Mouse (Mus musculus): Measurements from ENCODE around the gene Atp13a1. TPM values are rescaled to one million over a fixed set of nuclear protein-coding genes. Genes with fewer than 3 reads are reported as not detected.

The Atp13a1 gene
- polyA plus RNA-seq, 1 experiment from 2014 or later: 53.5 TPM

GRCm38 (mm10) chr8:69789105-69789504, 1.9 kb upstream of the Atp13a1 start:
- 92% methylated on average over 5 of the region's 5 CpGs for WGBS
- ATAC-seq (ENCODE audit: low FRiP score): no peak

GRCm38 (mm10) chr8:69789731-69790130, 1.2 kb upstream of the Atp13a1 start:
- H3K36me3 ChIP-seq (replicated peaks): peaks cover 15% of the 10 kb centered on the region
- H3K27me3 ChIP-seq: no peaks in the 10 kb centered on the region
- no peak overlapping the region; the same call in 1 of the 2 replicates for H3K9ac ChIP-seq
- H3K27ac ChIP-seq: no peak overlapping the region
- peak overlapping the region; percentile 75; the same call in 1 of the 2 replicates for H3K4me2 ChIP-seq
- no peak overlapping the region for H3K4me3 ChIP-seq (replicated peaks)
- no peaks in the 10 kb centered on the region for H3K9me3 ChIP-seq
- WGBS: 80% methylated on average over 5 of the region's 5 CpGs
- peaks cover 17% of the 10 kb centered on the region for H3K4me1 ChIP-seq
- no peak for ATAC-seq (ENCODE audit: low FRiP score)

More at GRCm38 (mm10) chr8:69789105-69789504, 1.9 kb upstream of the Atp13a1 start:
- Histone ChIP-seq H3K27me3 (no peaks in the 10 kb centered on the region), H3K4me1 (peaks cover 17% of the 10 kb centered on the region), H3K9me3 (no peaks in the 10 kb centered on the region), H3K4me3 (replicated peaks) (no peak overlapping the region), H3K27ac (no peak overlapping the region), H3K9ac (no peak overlapping the region), H3K36me3 (replicated peaks) (peaks cover 9% of the 10 kb centered on the region; the same call in 1 of the 2 replicates), H3K4me2 (no peak overlapping the region)

GRCm38 (mm10) chr8:69790364-69790763, 599 bp upstream of the Atp13a1 start:
- H3K27ac ChIP-seq: no peak overlapping the region; the same call in 1 of the 2 replicates
- H3K27me3 ChIP-seq: no peaks in the 10 kb centered on the region
- peaks cover 22% of the 10 kb centered on the region for H3K36me3 ChIP-seq (replicated peaks)
- H3K4me3 ChIP-seq (replicated peaks): peak overlapping the region; percentile 100
- peaks cover 17% of the 10 kb centered on the region for H3K4me1 ChIP-seq
- peak overlapping the region; percentile 75 for H3K4me2 ChIP-seq
- no peaks in the 10 kb centered on the region for H3K9me3 ChIP-seq
- peak overlapping the region; percentile 93 for H3K9ac ChIP-seq
- ATAC-seq (ENCODE audit: low FRiP score): peak; percentile 42
- 40% methylated on average over 11 of the region's 11 CpGs for WGBS

- peaks cover 17% of the 10 kb centered on the region for H3K4me1 ChIP-seq
- no peaks in the 10 kb centered on the region for H3K27me3 ChIP-seq
- peak overlapping the region; percentile 75 for H3K4me2 ChIP-seq
- H3K4me3 ChIP-seq (replicated peaks): peak overlapping the region; percentile 100
- peak; percentile 78 for ATAC-seq (ENCODE audit: low FRiP score)
- under 1% methylated on average over 46 of the region's 48 CpGs for WGBS
- no peaks in the 10 kb centered on the region for H3K9me3 ChIP-seq
- peaks cover 33% of the 10 kb centered on the region for H3K36me3 ChIP-seq (replicated peaks)
- peak overlapping the region; percentile 93 for H3K9ac ChIP-seq
- peak overlapping the region; percentile 84 for H3K27ac ChIP-seq
Observed at GRCm38 (mm10) chr8:69791415-69792068, 579 bp downstream of the Atp13a1 start.

GRCm38 (mm10) chr8:69793666-69794065, 2.7 kb downstream of the Atp13a1 start:
- Histone ChIP-seq H3K4me1 (peaks cover 17% of the 10 kb centered on the region), H3K27ac (no peak overlapping the region), H3K4me2 (no peak overlapping the region), H3K9ac (no peak overlapping the region), H3K9me3 (no peaks in the 10 kb centered on the region), H3K27me3 (no peaks in the 10 kb centered on the region), H3K4me3 (replicated peaks) (no peak overlapping the region), H3K36me3 (replicated peaks) (peaks cover 55% of the 10 kb centered on the region)
- no peak for ATAC-seq (ENCODE audit: low FRiP score)
- WGBS: 95% methylated on average over 4 of the region's 4 CpGs

- no peak overlapping the region for H3K4me3 ChIP-seq (replicated peaks)
- no peak overlapping the region for H3K4me2 ChIP-seq
- no peak overlapping the region for H3K9ac ChIP-seq
- peaks cover 17% of the 10 kb centered on the region for H3K4me1 ChIP-seq
- no peaks in the 10 kb centered on the region for H3K27me3 ChIP-seq
- no peak for ATAC-seq (ENCODE audit: low FRiP score)
- H3K9me3 ChIP-seq: no peaks in the 10 kb centered on the region
- 87% methylated on average over 3 of the region's 3 CpGs for WGBS
- peaks cover 59% of the 10 kb centered on the region for H3K36me3 ChIP-seq (replicated peaks)
- H3K27ac ChIP-seq: no peak overlapping the region
Observed at GRCm38 (mm10) chr8:69794096-69794495, 3.1 kb downstream of the Atp13a1 start.

GRCm38 (mm10) chr8:69794901-69795300, 3.9 kb downstream of the Atp13a1 start:
- Histone ChIP-seq H3K4me3 (replicated peaks) (no peak overlapping the region), H3K4me1 (peaks cover 17% of the 10 kb centered on the region), H3K36me3 (replicated peaks) (peaks cover 67% of the 10 kb centered on the region), H3K9me3 (no peaks in the 10 kb centered on the region), H3K9ac (no peak overlapping the region), H3K27ac (no peak overlapping the region), H3K27me3 (no peaks in the 10 kb centered on the region), H3K4me2 (no peak overlapping the region)
- WGBS: 96% methylated on average over 6 of the region's 6 CpGs
- no peak for ATAC-seq (ENCODE audit: low FRiP score)

- Histone ChIP-seq H3K27ac (no peak overlapping the region), H3K27me3 (no peaks in the 10 kb centered on the region), H3K4me1 (peaks cover 16% of the 10 kb centered on the region), H3K4me2 (no peak overlapping the region), H3K9ac (no peak overlapping the region), H3K4me3 (replicated peaks) (no peak overlapping the region), H3K9me3 (no peaks in the 10 kb centered on the region), H3K36me3 (replicated peaks) (peaks cover 84% of the 10 kb centered on the region)
- ATAC-seq (ENCODE audit: low FRiP score): no peak
- WGBS: 95% methylated on average over 16 of the region's 16 CpGs
Observed at GRCm38 (mm10) chr8:69796721-69797345, 5.9 kb downstream of the Atp13a1 start.

GRCm38 (mm10) chr8:69797661-69798060, 6.7 kb downstream of the Atp13a1 start:
- Histone ChIP-seq H3K36me3 (replicated peaks) (peaks cover 92% of the 10 kb centered on the region), H3K27me3 (no peaks in the 10 kb centered on the region), H3K9ac (no peak overlapping the region), H3K4me2 (no peak overlapping the region), H3K4me1 (peaks cover 8% of the 10 kb centered on the region), H3K27ac (no peak overlapping the region), H3K9me3 (no peaks in the 10 kb centered on the region), H3K4me3 (replicated peaks) (no peak overlapping the region)
- WGBS: 95% methylated on average over 10 of the region's 10 CpGs
- no peak for ATAC-seq (ENCODE audit: low FRiP score)

- H3K9me3 ChIP-seq: no peaks in the 10 kb centered on the region
- H3K4me2 ChIP-seq: no peak overlapping the region
- ATAC-seq (ENCODE audit: low FRiP score): no peak
- no peaks in the 10 kb centered on the region for H3K4me1 ChIP-seq
- H3K4me3 ChIP-seq (replicated peaks): no peak overlapping the region
- no peak overlapping the region for H3K9ac ChIP-seq
- 92% methylated on average over 8 of the region's 8 CpGs for WGBS
- no peak overlapping the region for H3K27ac ChIP-seq
- H3K27me3 ChIP-seq: no peaks in the 10 kb centered on the region
- H3K36me3 ChIP-seq (replicated peaks): peaks cover 98% of the 10 kb centered on the region
Observed at GRCm38 (mm10) chr8:69799261-69799660, 8.3 kb downstream of the Atp13a1 start.

GRCm38 (mm10) chr8:69799946-69800345, 9.0 kb downstream of the Atp13a1 start:
- no peaks in the 10 kb centered on the region for H3K4me1 ChIP-seq
- no peak overlapping the region for H3K27ac ChIP-seq
- no peak overlapping the region for H3K4me2 ChIP-seq
- 86% methylated on average over 5 of the region's 5 CpGs for WGBS
- no peaks in the 10 kb centered on the region for H3K27me3 ChIP-seq
- no peak overlapping the region for H3K4me3 ChIP-seq (replicated peaks)
- no peaks in the 10 kb centered on the region for H3K9me3 ChIP-seq
- ATAC-seq (ENCODE audit: low FRiP score): no peak
- H3K36me3 ChIP-seq (replicated peaks): peaks cover 96% of the 10 kb centered on the region
- no peak overlapping the region for H3K9ac ChIP-seq

GRCm38 (mm10) chr8:69801796-69802195, 10.8 kb downstream of the Atp13a1 start:
- H3K36me3 ChIP-seq (replicated peaks): peaks cover 96% of the 10 kb centered on the region
- H3K4me2 ChIP-seq: no peak overlapping the region
- no peaks in the 10 kb centered on the region for H3K27me3 ChIP-seq
- H3K4me3 ChIP-seq (replicated peaks): no peak overlapping the region
- no peak for ATAC-seq (ENCODE audit: low FRiP score)
- WGBS: 97% methylated on average over 4 of the region's 4 CpGs
- H3K9me3 ChIP-seq: no peaks in the 10 kb centered on the region
- H3K4me1 ChIP-seq: no peaks in the 10 kb centered on the region
- no peak overlapping the region for H3K9ac ChIP-seq
- no peak overlapping the region for H3K27ac ChIP-seq

- no peak overlapping the region for H3K27ac ChIP-seq
- peaks cover 96% of the 10 kb centered on the region for H3K36me3 ChIP-seq (replicated peaks)
- H3K9me3 ChIP-seq: no peaks in the 10 kb centered on the region
- ATAC-seq (ENCODE audit: low FRiP score): no peak
- no peak overlapping the region for H3K4me2 ChIP-seq
- H3K4me1 ChIP-seq: no peaks in the 10 kb centered on the region
- H3K9ac ChIP-seq: no peak overlapping the region
- no peaks in the 10 kb centered on the region for H3K27me3 ChIP-seq
- H3K4me3 ChIP-seq (replicated peaks): no peak overlapping the region
Observed at GRCm38 (mm10) chr8:69802216-69802615, 11.3 kb downstream of the Atp13a1 start.

All from forebrain, embryonic 12.5 days (tissue).